Mouse (Mus musculus): ENCODE results near the gene Syt17. TPM values are rescaled to one million over a fixed set of nuclear protein-coding genes. Genes with fewer than 3 reads are reported as not detected.

Gene Syt17
- total RNA-seq, 1 experiment from 2014 or later: 7.2 TPM

DNA sequence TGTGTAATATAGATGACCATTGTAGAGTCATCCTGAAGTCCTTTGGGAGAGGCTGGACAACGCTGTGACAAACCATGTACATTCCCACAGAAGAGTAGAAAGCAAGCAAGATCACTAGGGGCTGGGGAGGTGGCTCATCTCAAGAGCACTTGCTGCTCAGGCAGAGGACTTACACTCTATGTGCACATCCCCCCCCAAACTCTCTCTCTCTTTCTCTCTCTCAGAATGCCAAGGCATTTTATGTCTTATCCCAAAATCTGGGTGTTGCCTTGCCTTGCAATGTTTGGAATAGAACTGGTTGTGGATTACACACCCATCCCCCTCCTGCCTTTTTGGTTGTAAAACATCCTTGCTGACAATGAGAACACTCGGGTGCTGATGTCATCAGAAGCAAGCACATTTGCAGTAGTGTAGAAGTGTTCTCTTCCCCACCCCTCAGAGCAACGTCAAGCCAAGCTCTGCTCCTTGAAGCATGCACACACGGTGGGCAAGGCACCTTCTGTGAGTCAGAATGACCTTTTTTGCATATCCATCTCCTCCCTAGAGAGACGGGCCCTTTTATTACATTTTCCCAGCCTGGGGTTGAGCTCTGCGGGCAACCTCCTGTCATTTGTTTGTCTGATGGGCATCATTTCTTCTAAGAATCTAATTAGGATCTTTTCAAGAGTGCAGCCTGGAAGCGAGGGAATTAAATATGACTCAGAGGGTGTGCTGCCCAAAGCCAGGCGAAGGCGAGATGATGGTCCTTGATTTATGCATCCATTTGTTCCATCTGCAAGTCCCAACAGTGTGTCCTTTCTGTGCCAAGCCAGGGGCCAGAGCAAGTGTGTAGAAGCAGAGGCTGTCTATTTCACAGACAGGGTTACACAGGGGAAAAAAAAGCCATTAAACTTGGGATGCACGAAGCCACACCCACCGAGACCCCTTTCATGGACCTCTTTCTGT, 15.1 kb upstream of the Syt17 start:
- no peak for DNase-seq

DNA sequence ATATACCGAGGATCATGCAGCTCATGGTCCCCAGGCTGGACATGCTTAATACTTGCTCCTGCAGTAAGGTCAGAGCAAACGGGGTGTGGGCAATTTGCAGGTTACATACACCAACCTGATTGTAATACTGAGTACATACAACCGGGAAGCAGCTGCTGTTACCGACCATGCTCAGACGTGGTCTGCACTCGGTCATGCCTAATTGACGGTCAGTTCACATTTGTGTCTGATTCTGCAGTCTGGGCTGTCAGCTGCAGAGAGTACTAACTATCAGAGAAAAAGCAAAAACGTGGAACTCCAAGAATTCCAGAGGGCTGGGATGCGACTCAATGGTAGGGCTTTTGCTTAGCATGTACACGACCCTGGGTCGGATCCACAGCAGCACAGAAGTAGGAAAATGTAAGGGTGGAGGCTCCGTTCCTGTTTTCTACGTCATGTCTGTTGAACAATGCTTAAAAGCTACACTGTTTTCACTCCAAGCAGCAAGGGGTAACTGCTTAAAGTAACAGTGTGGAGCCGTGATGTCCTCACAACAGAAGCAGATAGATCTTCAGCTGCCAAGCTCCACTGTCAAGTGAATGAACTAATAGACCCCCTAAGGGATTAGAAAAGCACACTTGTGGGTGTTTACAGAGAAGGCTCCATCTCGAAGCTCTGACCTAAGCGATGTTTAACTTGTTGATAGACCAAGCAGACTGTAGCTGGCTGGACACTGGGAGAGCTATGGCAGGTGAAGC, 13.5 kb upstream of the Syt17 start:
- DNase-seq: no peak

DNA sequence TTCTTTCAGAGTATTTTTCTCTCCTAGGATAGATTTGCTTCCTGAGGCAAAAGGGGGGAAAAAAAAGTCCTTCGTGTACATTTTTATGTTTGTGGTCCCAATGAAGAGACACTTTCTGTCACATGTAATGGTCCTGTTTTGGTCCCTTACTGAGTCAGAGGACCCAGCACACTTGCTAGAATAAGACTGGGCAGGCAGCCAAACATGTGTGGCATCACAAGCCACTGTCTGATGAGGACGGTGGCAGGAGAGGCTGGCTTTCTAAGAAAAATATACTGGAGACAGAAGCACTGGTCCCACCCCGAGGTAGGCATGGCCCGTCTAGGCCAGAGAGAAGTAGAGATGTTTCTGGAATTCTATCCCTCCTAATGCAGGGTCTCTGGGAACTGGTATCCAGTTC, 5.7 kb upstream of the Syt17 start:
- no peak for DNase-seq

DNA sequence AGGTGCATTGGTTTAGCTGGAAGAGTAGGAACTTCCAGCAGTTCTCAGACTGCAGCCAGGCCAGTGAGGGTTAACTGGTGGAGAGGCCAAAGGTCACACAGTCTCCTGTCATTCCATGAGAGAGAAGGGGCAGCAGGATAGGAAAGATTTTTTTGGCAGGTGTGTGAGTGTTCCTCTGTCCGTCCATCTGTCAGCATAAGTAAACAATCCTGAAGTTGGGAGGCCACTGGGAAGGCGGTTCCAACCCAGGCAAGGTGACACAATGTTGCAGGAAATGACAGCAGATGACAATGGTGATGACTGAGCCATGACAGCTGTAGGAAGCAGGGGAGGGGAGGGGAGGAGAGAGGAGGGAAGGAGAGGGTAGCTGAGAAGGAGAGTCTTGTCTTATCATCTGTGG, 4.9 kb upstream of the Syt17 start:
- DNase-seq: no peak

DNA sequence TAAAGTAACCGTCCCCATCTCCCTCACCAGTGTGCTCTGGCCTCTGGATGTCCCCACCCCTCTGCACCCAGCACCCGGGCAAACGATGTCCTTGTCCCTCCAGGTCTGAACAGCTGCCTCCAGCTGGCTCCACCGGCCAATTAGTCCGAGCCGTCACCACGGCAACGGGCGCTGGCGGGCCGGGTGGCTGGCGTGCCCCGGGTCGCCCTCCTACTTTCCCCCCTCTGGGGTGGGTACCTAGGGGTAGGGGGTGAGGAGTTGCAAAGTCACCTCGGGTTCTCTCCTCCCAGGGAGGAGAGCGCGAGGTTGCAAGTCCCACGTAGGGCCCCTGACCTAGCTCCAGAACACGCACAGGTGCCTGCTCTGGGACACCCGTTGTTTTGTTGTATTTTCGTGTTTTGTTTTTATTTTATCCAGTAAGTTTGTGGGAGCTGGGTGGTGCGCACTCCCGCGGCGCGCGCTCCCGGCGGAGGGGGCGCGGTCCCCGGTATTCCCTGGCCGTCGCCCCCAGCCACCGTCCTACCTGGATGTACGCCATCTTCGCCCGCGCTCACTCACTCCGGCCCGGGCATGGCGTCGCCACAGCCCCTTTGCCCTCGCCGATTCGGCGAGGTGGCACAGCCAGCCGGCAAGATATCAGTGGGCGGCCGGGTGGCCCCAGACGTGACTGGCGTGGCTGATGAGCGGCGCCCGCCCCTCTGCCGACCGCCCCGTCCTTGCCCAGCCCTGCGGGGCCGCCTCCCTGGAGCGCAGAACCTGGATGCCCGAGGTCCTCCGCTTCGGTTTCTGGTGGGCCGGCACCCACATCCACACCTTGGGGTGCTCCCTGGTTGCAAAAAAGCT, 510 bp downstream of the Syt17 start:
- DNase-seq: peak; percentile 72

DNA sequence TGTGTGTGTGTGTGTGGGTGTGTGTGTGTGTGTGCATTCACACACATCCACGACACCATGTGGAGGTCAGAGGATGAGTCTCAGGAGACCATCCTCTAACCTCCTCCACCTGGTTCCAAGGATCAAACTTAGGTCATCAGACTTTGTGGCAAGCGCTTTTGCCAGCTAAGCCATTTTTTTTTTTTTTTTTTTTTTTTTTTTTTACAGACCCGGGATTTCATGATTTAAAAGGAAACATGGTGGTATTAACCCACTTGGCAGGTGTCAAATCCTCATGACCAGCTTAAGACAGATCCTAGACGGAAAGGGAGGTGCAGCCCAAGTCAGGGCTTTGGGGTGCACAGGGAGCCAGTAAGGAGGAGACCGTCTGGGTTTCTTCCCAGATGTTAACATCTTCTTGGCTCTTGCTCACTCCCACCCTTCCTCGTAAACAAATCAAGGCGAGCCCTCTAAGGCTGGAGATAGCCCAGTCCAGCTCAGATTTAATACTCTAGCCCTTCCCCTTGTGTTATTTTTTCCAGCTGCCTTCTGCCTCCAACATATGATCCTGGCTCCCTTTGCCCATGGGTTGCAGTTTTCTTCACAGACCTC, 4.0 kb downstream of the Syt17 start:
- DNase-seq: no peak

DNA sequence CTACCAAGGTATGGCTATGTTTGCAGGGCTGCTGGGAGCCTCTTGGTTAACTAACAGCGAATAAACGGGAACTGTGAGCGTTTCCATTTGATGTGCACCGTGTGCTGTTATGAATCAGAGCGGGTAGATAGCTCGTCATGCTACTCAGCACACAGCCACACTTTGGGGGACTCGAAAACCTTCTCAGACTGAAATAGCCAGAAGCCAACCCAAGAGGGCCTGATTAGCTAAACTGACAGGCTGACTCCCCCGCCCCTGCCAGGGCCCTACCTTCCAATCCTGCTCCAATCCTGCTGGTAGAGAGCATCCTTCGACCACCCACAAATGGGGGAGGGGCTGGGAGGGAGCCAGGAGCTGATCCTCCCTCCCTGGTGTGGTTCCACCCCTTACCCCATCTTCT, 4.7 kb downstream of the Syt17 start:
- peak; percentile 13 for DNase-seq

DNA sequence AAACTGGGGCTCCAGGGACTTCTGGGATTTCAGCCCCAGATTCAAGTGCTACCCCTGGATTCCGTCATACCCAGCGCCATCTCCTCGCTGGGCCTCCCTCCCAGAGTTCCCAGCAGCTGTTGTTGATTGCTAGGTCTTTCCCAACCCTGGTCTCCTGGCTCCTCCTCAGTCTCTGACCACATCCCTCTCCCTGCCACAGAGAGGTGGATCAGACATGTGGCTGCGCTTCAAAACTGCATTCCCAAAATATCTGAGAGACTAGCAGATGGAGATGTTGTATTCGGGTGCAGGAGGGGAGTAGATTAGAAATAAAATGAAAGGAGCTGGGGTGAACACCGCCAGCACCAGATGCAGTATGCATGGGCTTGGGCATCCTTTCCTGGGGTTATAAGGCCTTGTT, 6.5 kb downstream of the Syt17 start:
- no peak for DNase-seq

DNA sequence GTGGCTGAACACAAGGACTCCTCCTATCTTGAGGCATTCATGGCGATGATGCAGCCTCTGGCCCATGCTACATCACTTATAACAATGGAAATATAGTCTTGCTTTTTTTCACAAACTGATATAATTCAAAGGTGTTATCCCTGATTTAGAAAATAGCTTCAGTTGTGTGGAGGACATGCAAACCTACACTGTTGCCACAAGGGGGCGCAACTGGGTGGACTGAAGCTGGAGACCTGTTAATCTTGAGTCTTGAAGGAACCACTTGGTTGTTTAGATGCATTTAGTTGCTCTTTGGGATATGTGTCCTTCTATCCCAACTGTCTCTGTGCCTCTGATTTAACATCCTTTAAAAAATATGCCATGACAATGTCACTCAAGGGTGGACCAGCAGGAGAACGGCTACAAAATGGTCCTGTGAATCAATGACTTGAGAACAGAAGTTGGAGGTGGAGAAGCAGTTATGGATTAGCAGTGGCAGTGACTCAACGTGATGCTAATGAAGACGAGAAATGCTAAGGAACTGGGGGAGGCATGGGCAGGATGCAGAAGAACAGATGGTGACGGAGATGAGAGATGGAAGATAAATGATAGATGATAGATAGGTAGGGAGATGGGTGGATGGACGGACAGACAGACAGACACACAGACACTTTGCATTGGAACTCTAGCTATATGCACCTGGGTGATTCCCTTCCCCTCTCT, 10.8 kb downstream of the Syt17 start:
- peak; percentile 66 for DNase-seq

DNA sequence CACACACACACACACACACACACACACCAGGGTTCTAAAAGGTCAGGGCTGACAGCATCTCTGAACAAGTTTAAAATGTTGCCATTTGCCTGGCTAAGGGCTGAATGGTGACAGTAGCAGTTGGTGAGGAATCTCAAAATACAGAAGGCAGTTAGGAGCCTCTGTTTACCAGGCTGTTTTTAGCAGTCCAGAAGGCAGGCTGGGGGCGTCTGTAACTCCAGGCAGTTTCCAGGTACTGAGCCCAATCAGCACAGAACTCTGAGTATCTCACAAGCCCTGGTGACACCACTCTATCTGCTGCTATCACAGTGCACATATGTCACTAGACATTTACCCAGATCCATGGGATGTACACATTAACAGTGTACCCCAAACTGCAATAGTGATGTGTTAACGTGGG, 19.1 kb downstream of the Syt17 start:
- peak; percentile 11 for DNase-seq

DNA sequence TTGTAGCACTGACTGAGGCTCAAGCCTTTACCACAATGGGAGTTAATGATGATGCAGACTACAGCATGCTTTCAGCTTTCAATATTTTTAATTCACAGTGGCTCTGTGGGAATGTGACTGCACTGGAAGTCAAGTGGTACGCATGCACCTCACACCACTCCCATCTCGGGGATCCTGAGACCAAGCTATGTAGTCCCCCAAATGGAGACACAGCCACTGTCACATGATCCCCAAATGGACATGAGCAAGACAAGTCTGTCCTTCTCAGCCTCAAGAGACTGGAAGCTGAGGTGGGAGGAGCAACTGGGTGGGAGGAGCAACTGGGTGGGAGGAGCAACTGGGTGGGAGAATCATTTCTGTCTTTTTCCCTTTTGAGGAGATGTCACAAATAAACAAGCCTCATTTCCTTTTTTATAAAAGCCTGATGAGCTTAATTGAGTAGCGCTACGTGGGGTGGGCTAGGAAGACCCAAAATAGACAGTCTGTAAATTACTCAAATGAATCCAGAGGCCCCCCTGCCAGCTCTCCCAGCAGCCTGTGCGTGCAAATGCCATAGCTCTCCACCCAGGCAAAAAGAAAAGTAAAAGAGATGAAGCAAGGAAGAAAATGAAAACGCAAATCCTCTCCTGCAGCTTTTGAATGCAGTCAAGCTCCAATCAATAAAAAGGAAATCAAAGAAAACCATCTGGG, 28.4 kb downstream of the Syt17 start:
- DNase-seq: no peak

DNA sequence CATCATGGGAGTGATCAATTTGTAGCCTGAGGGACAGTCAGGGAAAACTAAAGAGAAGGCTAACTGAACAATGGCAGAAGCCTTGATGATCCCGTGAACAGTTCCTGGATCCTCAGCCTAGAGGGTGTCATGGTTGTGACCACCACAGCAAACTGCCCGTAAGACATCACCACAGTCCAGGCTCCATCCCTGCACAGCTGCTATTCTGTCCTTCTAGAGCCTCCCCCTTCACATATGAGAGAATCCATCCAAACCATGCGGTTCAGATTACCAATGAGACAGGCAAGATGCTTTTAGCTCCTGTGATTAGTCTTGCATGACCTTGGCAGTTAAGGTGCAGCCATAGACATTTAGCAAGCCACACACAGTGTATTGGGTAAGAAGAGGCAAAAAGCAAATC, 33.8 kb downstream of the Syt17 start:
- DNase-seq: no peak

DNA sequence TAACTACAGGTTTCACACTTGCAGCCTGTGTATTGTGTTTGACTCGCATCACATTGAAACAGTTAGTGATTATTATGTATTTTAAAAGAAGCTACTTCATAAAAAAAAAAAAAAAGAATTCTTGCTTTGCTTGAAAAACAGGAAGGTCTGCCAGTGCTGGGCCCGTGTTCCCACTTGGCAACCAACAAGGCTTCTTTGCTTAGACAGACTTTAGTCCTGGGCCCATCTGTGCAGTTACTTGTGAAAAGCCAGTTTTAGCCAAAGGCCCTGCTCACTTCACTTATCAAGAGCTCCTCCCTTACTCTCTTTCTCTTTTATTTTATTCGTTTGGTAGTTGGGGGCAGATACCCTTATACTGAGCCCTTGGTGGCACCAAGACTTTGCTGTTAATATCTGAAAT, 36.1 kb downstream of the Syt17 start:
- no peak for DNase-seq

DNA sequence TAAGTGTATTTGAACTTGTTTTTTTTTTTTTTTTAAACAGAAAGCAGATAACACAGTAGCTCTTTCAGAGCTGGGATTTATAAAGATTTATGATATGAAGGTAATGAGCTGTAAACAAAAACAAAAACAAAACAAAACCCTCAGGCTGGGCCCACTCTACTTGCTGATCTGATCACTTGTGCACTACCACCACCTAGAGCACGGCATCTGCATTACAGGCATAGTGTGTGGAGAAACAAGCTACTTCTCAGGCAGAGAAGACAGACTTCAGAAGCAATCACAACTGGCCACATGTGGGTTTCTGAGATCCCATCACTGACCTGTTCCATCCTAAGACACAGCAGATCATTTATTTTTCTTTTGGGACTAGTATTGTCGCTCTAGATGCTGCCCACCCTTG, 38.6 kb downstream of the Syt17 start:
- DNase-seq: no peak

DNA sequence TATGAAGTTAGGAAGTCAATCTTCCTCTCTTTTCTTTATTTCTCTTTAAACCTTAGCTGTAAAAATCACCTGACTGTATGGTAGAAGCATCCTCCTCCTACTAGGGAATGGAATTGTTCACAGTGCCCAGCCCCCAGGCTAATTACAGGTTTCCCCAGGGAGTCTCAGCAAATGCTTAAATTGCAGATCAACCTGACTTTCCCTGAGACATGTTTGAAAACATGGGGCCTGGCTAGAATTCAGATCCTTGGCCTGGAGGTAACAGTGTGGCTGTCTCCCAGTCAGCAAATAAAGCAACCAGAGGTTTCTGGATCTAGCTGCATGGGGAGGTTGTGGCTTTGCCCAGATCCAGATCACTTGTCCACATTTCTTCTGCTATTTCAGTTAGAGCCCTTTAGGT, 42.8 kb downstream of the Syt17 start:
- DNase-seq: no peak

DNA sequence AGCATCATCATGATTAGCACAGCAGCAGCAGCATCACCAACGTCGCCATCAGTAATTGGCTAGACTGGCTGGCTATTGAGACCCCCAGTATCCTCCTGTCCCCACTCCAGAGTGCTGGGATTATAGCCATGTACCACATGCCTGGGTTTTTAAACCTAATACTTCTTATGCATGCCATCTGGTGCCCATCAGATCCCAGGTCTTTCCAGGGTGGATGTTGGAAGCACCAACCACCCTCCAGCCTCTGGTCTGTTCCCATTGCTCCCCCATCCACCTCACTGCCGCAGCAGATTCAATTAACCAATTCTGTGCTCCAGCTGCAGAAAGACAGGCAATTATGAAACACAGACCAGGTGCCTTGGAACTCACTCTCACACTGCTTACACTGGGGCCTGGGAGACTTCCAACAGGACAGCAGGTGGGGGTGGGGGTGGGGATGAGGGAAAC, 45.4 kb downstream of the Syt17 start:
- DNase-seq: peak; percentile 18

DNA sequence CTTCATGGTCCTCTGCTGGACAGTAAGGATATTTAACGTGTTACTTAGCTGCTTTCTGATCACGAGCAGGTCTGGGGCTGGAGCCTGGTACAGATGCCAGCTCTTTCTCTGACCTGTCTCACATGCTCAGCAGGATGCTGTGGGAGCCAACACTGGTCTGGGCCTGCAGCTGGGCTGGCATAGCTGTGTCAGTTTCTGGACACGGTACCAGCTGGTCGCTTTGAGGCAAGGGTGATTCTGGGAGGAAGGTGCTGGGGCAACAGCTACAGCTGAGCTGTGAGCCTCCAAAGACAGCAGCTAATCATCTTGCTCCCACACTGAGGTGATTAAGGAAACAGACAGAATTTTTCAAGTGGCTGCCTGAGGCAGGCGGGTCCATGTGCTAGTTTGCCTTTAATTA, 46.1 kb downstream of the Syt17 start:
- DNase-seq: no peak

DNA sequence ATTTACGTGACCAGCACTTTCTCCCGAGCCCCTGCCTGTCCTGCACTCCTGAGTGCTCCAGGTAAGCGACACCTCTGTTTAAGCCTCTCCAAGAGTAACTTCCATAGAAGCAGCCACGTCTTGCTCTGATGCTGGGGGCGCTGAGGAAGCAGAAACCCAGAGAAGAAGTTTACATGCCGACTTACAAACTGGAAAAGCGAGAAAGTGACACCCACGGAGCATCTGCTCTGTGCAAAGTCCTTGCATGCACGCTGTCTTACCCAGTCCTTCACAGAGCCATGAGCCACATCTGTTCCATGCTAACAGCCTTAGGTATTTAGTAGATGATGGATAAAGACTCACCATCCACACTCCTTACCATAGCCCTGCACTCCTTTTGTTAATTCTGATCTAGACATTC, 48.3 kb downstream of the Syt17 start:
- no peak for DNase-seq

DNA sequence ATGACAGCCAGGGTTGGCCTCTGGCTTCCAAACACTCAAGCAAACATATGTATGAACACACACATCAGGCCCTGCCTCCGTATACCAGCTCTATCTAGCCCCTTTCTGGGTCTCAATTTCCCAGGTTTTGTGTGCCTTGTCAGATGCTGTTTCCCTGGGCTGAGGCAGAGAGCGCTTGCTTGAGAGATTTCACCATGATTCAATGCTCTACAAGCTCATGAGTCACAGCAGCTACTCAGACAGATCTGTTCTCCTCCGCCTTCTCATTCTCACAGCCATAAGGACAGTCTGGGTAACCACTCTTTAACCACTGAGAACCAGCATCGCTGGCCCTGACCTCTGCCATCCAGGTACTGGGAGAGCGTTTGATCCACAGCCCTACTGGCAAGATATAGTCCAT, 57.3 kb downstream of the Syt17 start:
- DNase-seq: no peak

DNA sequence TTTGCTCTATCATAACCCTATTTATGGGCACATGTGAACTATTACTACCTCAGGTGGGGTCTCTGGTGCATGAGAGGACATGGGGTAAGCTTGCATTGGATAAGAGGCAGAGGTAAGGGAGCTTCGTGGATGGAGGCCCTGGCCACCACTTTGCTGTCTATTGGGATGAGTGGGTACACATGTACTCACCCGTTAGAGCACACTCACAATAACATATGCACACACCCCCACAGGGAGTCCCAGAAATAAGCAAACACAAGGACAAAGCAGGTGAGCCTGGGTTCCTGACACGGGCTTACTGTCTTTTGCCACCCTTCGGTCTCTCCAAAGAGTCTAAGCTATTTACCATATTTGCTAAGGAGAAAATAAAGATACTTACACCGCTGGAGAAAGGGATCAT, 67.0 kb downstream of the Syt17 start:
- no peak for DNase-seq

DNA sequence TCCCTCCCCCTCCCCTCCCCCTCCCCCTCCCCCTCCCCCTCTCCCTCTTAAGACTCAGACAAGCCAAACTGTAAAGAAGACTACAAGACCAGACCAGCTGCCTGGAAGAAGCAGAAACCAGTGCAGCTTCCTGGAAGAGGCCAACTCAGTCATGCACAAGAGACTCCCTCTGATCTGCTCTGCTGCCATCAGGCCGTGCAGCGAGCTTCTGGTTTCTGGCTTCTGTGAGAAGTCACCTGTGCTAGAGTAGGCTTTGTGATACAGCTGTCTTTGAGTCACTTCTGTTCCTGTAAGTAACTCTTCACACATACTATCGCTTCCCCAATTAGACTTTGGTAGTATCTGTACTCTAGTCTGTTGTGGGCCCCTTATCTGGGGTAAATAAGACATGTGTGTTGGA, 68.0 kb downstream of the Syt17 start:
- DNase-seq: no peak
